Mouse (Mus musculus): ENCODE measurements around the gene Traf3ip1. TPM values are rescaled to one million over a fixed set of nuclear protein-coding genes. Genes with fewer than 3 reads are reported as not detected.
A peak's percentile ranks its signal among the peaks of the same experiment; 100 is the strongest.

The Traf3ip1 gene
- total RNA-seq (2022): 10 to 100 TPM; 12.5 to 15.3 (median 13.9) TPM

GRCm38 (mm10) chr1:91494457-91495140, at the start of gene Traf3ip1:
Gene Traf3ip1, plus strand, starts transcription at chr1:91494647.
- peak; percentile 74 to 93 for DNase-seq (ENCODE audit: low spot score in 2 of 2)

DNA sequence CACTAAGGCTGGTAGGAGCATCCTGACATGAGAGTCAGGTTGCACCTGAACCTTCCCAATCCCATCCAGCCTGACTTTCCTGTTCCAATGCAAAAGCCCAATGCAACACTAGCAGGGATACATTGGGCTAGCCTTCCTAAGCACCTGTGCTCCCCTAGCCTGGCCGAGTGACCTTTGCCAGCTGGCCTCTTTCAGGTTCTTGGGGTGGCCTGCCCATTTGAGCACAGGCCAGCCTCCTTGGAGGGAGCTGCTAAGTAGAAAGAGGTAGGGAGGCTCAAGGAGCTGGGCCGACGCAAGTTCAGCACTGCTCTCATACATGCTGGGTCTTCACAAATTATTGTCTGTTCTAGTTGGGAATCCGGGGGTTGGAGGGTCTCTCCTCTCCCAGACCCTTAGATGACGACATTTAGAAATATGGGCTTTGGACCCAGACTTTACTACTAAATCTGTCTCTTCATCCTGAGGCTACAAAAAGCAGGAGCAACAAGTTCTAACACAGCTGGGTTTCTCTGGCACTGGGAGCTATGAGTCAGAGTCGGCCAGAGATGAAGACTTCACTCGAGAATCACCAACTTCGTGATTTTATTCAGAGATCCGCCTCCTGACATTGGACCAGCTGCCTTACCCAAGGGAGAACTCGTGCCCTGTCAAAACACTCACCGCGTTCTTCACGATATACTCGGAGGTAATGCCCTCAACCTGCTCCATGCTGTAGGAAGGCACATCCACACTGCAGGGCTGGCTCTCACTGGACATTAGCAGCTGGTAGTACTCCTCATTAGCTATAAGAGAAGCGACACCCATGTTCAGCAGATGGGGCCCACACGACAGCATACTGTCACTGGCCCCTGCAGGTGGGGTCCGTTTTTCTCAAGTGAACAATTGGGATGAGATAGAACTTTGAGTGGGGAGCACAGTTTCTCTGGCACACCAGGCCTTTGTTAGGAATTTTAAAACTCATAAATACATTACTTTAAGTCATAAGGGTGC, 49.3 kb upstream of the Traf3ip1 start:
- DNase-seq (ENCODE audit: low spot score in 2 of 2): no peak

DNA sequence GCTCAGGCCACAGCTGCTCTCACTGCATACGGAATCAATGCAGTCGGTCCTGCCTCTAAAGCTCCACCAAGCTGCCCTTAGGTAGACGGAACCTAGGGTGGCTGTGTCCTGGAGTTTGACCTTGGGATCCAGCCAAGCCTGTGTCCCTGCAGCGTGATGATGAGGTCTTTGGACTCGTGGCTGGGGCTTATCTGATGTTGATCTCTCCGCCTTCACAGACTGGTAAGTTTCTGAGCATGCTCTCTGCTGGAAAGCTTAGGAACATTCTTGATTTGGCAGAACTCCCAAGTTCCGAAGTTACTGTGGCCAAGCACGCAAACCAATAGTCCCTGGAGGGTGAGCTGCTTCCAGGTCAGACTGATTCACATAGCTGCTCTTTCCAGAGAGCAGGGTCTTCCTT, 48.4 kb upstream of the Traf3ip1 start:
- DNase-seq (ENCODE audit: low spot score in 2 of 2): no peak

DNA sequence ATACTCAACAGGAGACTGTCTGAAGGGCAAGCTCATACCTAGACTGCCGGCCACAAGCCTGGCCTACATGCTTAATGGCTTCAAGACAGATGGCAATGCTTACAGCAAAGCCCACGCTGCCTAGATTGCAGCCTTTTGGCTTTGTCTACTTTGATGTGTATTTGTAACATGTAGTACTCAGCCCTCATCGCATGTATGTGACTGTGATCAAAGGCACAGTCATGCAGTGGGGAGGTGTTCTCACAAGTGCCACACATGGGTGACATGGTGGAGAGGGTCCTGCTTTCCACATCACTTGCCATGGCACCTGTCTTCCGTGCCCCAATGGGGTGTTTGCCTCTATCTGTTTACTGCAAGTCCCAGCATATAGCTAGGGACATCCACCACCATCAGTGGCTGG, 47.9 kb upstream of the Traf3ip1 start:
- no peak for DNase-seq (ENCODE audit: low spot score in 2 of 2)

DNA sequence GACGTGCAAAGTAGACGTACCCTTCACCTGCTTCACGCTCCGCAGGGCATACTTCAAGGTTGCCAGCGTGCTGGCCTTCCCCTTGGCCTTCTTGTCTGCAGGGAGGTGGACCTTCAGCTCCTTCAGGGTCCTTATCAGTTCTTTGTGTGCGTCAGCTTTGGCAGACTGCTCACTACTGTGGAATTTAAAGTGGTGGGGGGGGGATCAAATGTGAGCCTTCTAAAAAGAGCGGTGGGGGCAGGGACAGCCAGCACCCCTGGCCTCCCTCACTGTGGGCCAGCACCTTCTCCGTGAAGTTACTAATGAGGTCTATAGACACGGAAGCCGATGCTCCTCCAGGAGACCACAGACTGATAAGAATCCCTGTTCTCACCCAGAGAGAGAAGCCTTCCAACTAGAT, 45.8 kb upstream of the Traf3ip1 start:
- no peak for DNase-seq (ENCODE audit: low spot score in 2 of 2)

GRCm38 (mm10) chr1:91450851-91451250, 43.6 kb upstream of the Traf3ip1 start:
- DNase-seq (ENCODE audit: low spot score in 2 of 2): no peak

- no peak for DNase-seq (ENCODE audit: low spot score in 2 of 2)
These were observed 42.8 kb upstream of the Traf3ip1 start for GRCm38 (mm10) chr1:91451547-91452084.

- no peak for DNase-seq (ENCODE audit: low spot score in 2 of 2)
These were observed 40.5 kb upstream of the Traf3ip1 start for GRCm38 (mm10) chr1:91453932-91454331.

DNA sequence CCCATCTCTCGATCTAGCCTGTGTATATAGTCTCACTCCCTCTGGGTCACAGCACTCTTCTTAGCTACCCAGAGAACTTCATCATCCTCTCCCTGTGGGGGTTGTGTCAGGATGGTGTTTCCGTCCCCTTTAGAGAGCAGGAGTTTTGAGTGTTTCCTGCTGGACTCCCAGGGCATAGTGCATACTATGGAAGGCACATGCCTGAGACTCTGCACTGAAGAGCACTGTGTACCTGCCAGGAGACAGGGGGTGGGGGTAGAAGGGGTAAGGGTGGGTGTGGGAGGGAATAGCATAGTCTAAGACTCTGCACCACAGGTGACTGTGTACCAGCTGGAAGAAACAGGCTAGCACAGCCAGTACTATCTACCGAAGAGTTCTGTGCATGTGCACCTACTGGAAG, 40.1 kb upstream of the Traf3ip1 start:
- DNase-seq (ENCODE audit: low spot score in 2 of 2): no peak

GRCm38 (mm10) chr1:91454927-91455326, 39.5 kb upstream of the Traf3ip1 start:
- no peak for DNase-seq (ENCODE audit: low spot score in 2 of 2)

DNA sequence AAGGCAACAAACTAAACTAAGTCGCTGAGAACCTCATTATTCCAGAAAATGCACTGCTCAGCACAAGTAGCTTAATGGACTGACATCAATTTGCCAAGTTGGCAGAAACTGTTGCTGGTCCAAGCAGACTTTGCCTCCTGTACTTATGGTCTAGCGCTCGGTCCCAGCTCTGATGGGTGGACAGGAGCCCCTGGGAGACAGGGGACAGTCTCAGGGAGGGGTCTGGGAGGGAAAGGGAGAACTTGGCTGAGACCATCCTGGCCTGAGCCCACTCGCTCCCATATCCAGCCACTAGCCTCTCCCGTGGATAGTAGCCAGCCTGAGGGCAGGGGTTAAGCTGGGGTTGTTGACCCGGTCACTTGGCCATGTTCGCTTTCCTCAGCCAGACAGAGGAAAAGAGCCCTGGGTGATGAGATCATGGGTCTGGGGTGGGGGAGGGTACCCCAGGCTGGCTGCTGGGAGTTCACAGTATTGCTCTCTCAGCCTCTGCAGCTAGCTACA, 38.7 kb upstream of the Traf3ip1 start:
- no peak for DNase-seq (ENCODE audit: low spot score in 2 of 2)

DNA sequence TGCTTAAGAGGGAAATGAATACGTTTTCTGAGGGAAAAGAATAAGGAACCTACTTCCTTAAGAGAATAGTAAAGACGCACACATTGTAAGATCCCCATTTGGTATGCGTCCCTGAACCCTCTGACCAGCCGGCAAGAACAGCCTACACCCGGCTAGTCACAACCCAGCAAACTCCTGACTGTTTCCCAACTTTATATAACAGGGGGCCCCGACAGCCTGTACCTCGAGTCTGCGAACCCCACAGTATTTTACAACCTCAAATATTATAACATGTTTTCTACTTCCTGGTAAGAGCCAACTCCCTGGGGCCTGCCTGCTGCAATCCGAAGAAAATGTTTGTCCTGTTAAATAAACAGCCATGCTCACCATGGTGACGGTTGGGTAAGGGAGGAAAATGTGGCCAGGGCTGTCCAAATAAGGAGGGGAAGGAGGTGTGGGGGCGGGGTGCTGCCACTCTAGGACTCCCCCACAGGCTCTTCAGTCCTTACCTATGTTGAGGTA, 38.1 kb upstream of the Traf3ip1 start:
- DNase-seq (ENCODE audit: low spot score in 2 of 2): no peak

DNA sequence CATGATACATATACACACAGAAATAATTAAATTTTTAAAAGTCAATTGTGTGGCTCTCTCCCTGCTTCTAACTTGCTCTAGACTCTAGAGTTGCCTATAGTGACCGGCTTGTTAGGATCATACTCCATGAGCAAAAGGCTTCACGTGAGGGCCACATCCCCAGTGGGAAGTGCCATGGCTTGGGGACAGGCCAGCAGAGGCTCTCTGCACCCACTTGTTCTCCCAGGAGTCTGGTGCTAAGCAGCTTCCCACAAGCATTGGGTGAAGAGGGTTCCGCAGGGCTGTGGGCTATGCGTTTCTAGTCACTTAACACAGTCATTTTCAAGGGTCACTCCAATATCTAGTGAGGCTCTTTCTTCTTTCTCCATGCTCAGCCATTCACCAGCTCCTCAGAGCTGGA, 37.3 kb upstream of the Traf3ip1 start:
- no peak for DNase-seq (ENCODE audit: low spot score in 2 of 2)

DNA sequence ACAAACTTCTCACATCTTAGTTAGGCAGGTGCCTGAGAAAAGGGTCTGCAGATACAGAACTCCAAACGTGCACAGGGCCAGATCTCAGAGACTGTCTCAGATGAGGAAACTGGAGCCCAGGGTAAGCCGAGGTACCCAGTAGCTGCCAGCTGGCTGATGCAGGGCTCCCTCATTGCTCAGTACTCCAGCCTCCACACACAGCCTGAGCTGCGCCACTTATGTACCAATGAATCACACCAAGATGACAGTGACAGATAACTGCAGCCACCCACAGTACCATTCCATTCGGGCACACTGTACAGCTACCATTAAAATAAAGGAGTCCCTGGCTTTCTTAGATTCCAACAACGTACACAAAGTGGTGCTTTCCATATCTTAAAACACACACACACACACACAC, 36.7 kb upstream of the Traf3ip1 start:
- DNase-seq (ENCODE audit: low spot score in 2 of 2): peak; percentile 40 to 81

DNA sequence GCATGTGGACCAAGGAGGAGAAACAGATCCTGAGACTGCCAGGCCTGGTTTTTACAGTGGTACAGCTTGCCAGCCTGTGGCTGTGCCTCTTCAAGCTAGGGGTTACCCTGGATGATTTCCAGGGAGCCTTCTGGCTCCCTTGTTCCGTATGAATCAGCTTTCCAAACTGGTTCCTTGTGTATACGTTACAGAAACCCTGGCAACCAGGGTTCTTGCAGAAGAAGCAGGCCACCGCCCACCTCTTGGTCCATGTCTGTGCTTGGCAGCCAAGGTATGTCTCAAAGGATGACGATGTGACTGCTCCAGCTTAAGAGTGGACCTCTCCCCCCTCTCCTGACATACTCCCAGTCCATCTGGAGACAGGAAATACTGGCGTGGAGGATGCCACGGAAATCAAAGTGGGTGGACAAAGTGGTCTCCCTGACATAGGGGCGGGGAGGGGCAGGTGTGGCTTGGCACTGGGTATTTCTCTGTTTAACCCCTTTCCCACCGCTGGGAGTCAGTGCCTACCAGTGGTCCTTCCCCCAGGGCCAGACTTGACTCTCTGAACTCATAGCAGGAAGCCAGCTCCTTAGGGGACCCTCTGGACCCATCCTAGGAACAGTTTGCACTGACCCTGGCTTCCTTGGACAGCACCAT, 36.1 kb upstream of the Traf3ip1 start:
- peak; percentile 32 to 89 for DNase-seq (ENCODE audit: low spot score in 2 of 2)

DNA sequence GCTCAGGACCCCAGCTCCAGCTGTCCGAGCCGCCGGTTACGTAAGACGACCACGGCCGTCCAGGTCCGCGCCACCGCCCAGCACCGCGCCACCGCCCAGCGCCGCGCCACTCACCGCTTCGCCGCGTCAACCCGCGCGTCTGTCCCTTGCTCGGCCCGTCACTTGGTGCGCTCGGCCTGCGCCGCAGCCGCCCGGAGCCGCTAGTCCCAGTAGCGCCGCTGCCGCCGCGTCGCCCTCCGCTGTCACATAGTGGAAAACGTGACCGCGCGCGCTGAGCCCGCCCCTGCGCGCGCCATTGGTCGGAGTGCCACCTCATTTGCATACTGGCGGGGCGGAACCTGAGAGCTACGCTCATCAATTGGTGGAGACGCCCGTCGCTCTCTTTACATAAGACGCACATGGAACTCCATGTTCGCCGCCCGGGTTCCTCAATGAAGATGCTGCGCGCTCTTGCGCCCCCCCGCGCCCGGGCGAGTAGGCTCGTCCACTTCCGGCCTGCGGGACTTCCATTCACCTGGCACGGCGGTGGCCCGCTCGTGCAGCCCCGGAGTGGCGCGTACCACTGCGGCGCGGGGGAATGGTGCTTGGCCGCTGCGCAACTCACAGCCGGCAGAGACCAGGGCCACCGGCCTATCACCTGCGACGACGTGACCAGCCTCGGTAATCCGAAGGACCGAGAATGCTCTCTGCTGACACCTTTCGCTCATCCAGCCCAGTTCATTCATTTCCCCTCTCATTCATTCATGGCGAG, 35.2 kb upstream of the Traf3ip1 start, which contains the start of gene Per2:
Gene Per2 (minus strand): TSS at position 266 of the 751 bp plus-strand sequence.
- DNase-seq (ENCODE audit: low spot score in 2 of 2): peak; percentile 99

DNA sequence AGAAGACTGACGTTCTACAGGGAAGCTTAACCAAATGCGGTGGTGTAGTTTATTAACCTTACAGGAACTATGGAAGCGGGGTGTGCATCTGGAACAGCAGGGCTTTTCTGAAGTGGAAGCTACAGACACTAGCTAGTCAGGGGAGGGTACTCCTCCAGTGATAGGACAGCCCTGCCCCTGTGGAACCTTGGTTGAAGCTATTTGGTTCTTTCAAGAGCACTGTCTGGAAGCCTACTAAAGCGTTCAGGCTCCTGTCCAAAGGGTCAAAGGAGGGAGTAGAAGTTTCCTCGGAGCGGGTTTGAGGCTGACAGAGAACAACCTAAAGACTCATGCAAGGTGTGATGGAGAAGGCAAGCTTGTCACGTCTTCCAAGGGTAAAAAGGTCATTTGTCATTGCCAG, 34.4 kb upstream of the Traf3ip1 start:
- DNase-seq (ENCODE audit: low spot score in 2 of 2): no peak

DNA sequence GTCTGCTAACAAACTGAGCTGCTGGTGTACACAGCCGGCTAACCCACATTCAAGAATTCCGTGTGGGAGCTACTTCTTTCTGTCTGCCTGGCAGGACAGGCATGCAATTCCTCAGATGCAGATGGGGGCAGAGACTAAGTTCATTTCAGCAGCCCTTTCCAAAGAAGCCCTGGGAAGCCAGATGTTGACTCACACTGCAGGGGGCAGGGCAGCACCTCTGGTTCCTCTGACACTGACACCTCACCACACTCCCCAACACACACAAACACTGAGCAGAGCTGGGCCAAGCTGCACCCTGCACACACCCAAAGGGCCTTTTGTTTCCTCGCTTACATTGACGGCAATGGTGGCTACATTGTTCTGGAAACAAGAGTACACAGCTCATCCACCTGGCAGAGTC, 33.9 kb upstream of the Traf3ip1 start:
- DNase-seq (ENCODE audit: low spot score in 2 of 2): no peak

DNA sequence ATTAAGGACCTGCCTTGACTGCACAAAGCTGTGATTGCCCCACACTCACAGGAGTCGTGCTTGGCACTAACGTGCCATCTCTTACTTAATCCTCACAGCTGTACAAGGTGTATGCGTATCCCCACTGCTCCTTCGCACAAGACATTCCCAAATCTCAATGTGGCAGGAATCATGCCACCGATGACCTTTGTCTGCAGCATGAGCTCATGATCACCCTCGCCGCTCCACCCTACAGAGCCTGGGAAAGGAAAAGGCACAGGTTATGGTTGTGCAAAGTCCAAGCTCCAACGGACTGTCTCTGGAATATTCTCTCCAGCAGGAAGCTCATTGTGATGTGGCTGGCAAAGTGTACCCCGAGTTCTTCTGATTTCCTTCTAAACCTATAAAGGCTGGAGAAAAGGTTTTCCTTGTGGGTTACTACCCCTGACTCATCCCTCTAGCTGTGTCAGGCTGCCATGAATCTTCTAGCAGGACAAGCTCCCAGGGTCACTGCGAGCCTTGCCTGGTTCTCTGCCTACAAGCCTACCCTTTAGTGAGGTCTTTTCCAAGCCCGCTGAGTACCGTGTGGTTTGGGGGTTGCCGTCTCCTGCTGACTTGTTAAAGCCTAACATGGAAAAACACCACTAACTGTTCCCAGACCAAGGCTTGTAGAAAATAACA, 31.0 kb upstream of the Traf3ip1 start:
- DNase-seq (ENCODE audit: low spot score in 2 of 2): no peak

- DNase-seq (ENCODE audit: low spot score in 2 of 2): no peak
These were observed 30.0 kb upstream of the Traf3ip1 start for GRCm38 (mm10) chr1:91464436-91464835.

Data from left cerebral cortex, adult 8-10 months (tissue).